Mouse (Mus musculus) hematopoietic stem cell, adult 5-6 weeks (primary cell): Measurements from ENCODE around the gene Marveld2. TPM values are rescaled to one million over a fixed set of nuclear protein-coding genes. Genes with fewer than 3 reads are reported as not detected.

Experiments used
- ATAC-seq, 2 experiments: fragments of 125-278 bp in 1 of 2; replicated peaks in 1 of 2; 2 replicates each; pipeline ENCODE4 v1.8.0; 2016 to 2017; ENCODE audit warnings: inconsistent platforms in 2 of 2, mild to moderate bottlenecking in 2 of 2, moderate number of reproducible peaks in 2 of 2, low read depth in 1 of 2, moderate TSS enrichment in 1 of 2; ENCODE audit not compliant: low FRiP score in 2 of 2, poor library complexity in 2 of 2, severe bottlenecking in 2 of 2, insufficient read depth in 1 of 2, low TSS enrichment in 1 of 2
- total RNA-seq: library from RNA; stranded (forward); fragments of 172-1452, 232-1000 nt; gene quantifications from 2 replicates; pipeline ENCODE4 v1.2.3, GENCODE M21; 2017

Marveld2 gene
- 3.9 and 5.7 TPM in 2 replicates for total RNA-seq

GRCm38 (mm10) chr13:100616181-100617087 lies at the start of gene Marveld2:
Marveld2 (minus strand) TSS chr13:100616971.
- ATAC-seq, result peak; percentile 77 to 83

GRCm38 (mm10) chr13:100659864-100660456 lies 43.2 kb upstream of the Marveld2 start:
- peak; percentile 22 to 53; a peak in 2 of 4 replicates for ATAC-seq

GRCm38 (mm10) chr13:100658091-100658490 lies 41.3 kb upstream of the Marveld2 start:
- ATAC-seq, result no peak

GRCm38 (mm10) chr13:100651439-100652186 lies 34.8 kb upstream of the Marveld2 start, which contains the start of gene Taf9:
Taf9 (plus strand) TSS chr13:100651579.
- ATAC-seq, result 0 out of 4 replicates have a peak, but pooled peaks of 1 of the 2 experiments have one; percentile 5

- ATAC-seq, result peak; percentile 91 to 98
Observed at GRCm38 (mm10) chr13:100650550-100651438, 34.0 kb upstream of the Marveld2 start, which contains the start of the genes Ak6 and Rad17. Ak6 (plus strand) TSS chr13:100650979. Rad17 (minus strand) TSS chr13:100651051.

GRCm38 (mm10) chr13:100648223-100648622 lies 31.5 kb upstream of the Marveld2 start:
- ATAC-seq, result no peak

- ATAC-seq, result no peak
Observed at GRCm38 (mm10) chr13:100642471-100643209, 25.9 kb upstream of the Marveld2 start.

- ATAC-seq, result no peak
Observed at GRCm38 (mm10) chr13:100634106-100634691, 17.4 kb upstream of the Marveld2 start.

GRCm38 (mm10) chr13:100622241-100622640 lies 5.5 kb upstream of the Marveld2 start:
- no peak for ATAC-seq

GRCm38 (mm10) chr13:100617583-100617982 lies 812 bp upstream of the Marveld2 start:
- no peak for ATAC-seq

- ATAC-seq, result no peak
Observed at GRCm38 (mm10) chr13:100612903-100613302, 3.9 kb downstream of the Marveld2 start.

GRCm38 (mm10) chr13:100612251-100612650 lies 4.5 kb downstream of the Marveld2 start:
- ATAC-seq, result no peak

GRCm38 (mm10) chr13:100611266-100611665 lies 5.5 kb downstream of the Marveld2 start:
- no peak for ATAC-seq

GRCm38 (mm10) chr13:100607756-100608155 lies 9.0 kb downstream of the Marveld2 start:
- ATAC-seq, result no peak

- ATAC-seq, result no peak
Observed at GRCm38 (mm10) chr13:100605845-100606244, 10.9 kb downstream of the Marveld2 start.

GRCm38 (mm10) chr13:100603738-100604095 lies 13.1 kb downstream of the Marveld2 start:
- ATAC-seq, result no peak
